Mouse (Mus musculus) adrenal gland, adult (tissue): ENCODE data around the gene Ccl28.
A peak's percentile ranks its signal among the peaks of the same experiment; 100 is the strongest.
"Not testable (repeated sequence)": the region's sequence is repeated elsewhere in the genome, so short reads cannot be mapped to it uniquely, and the experiment has no call there.

Source experiments
- DNase-seq, 2 experiments: peaks; one replicate each; pipeline ENCODE4 v3.0.0; 2022 to 2023; ENCODE audit warnings: low spot score in 1 of 2; ENCODE audit not compliant: inconsistent age in 2 of 2

The Ccl28 gene

DNA sequence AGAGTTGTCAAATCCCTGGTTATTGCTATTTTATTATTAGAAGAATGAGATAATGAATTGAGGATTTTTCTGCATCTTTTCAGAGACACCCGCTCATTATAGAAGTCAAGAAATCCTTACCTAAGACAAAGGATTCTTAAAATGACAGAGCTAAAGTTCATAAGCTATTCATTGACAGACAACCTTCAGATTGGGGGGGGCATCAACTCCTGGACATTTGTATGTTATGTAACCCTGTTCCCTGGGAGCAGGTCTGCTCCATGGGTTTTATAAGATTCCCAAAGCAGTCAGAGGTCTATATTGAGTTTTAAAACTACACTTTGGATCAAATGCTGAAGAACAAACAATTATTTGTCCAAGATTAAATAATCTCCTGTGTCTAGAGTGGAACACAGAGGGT is 22.9 kb downstream of the Ccl28 start:
- DNase-seq = no peak

DNA sequence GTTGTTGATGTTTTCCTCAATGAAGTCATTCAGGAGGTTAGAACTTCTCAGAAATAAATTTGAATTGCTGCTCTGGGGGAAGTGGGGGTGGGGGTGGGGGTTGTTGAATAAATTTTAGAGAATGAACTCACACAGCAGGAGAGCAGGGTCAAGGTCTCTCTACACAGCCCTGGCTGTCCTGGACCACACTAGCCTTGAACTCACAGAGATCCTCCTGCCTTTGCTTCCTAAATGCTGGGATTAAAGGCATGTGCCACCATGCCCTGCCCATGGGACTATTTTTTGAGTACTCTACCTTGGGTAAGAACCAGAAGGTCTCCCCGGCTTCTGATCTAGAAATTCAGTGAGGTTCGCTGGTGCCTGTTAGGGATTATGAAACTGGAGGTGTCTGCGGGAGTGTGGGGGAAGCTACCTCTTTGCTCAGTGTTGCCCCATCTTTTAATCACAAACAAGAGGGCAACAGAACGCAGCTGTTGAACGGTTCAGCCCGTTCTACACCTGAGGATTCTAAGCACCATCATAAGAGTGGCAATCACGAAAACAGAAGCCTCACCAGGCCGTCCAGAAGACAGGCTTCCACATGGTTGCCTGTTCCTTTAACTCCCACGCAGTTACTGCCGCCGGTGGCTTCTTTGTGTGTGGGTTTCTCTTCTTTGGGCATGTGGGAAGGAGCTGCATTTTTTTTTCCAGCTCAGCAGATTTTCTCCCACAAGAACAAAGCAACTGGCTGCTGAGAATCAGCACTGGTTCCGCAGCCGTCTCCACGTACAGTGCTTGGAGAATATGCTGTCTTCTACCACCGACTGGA is 25.5 kb downstream of the Ccl28 start:
- DNase-seq = peak in 1 of 2 experiments; percentile 27

DNA sequence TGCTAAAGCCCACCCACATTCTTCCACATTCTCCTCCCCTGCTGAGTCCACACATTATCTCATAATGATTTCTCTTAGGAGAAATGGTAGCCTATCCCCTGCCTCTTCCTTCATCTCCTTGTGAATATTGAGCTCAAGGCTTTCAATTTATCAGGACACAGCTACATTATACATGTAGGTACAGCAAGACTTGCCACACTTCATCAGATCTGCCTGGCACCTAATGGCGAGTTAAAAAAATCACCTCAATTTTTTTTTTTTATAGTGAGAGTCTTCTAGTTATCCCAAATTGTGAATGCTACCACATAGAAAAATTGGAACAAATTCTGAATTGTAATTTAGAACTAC is 26.1 kb downstream of the Ccl28 start:
- no peak for DNase-seq

DNA sequence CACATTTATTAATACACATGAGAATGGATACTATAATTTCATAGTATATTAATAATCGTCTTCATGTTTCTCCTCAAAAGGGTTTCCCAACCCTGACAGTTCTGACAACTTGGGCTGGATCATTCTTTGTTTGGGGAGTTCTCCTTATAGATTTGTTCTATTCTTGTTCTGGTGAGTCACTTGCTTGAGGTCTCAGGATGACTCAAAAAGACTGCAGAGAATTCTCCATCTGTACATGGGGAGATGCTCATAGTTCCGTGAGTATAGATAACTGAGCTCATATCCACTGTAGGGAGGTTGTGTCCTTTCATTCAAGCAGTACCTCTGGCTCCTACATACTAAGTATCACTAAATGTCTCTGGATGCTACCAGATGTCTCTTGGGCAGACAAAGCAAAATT is 31.1 kb downstream of the Ccl28 start:
- DNase-seq = no peak

DNA sequence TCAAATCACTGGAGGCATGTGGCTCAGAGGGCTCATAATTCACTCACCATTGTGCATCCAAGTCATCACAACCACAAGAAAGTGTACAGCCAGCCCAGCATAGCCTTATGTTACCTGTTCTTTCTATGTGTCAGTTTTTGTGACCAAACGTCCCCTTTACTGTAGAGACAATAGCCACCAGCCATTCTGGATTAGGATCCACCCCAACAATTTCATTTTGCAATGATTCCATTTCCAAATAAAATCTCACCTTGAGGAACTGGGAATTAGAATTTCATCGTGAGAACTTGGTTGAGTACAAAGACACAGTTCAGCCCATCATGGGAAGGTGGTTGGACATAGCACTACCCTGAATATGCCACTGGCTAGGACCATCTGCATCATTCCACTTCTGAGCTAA is 32.6 kb downstream of the Ccl28 start:
- peak in 1 of 2 experiments; percentile 60 for DNase-seq

DNA sequence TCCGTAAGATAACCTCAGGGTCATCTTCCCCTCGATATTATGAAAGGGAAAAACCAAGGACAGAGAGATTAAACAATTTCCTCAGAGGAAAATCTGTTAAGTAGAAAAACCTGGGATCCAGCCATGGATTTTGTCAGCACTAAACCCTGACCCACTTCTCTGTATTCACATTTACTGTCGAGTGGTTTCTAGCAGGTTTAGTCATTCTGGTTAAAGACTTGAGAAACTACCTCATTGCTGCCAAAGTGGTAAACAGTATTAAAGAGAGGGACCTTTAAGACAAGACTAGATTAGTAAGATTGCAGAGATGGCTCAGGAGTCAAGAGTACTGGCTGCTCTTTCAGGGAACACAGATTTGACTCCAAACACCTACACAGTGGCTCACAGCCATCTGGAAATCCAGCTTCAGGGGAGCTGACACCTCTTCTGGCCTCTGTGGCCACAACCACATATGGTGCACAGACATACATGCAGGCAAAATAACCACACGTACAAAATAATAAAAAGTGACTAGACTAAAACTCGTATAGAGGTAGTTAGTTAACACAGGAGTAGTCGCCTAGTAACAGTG is 33.3 kb downstream of the Ccl28 start:
- peak; percentile 30 to 87 for DNase-seq

DNA sequence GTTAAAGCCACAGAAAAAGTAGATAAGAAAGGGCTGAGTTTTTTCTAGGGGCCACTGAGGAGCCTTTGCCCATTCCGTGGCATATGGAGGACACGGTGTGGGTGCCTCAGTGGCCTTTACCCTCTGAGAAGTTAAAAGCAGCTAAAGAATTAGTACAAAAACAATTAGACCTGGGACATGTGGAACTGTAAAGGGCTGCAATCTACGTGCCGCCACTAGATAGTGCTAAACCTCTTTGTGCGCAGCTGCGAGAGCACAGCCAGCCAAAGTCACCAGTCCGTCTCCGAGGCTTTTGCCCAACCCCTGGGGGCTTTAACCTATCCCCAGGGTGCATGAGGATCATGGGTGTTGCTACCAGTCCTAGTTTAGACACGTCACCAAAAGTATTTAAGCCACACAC is 37.8 kb downstream of the Ccl28 start:
- DNase-seq = peak; percentile 29 to 69

GRCm38 (mm10) chr13:119678794-119679193 is 55.2 kb downstream of the Ccl28 start:
- peak in 1 of 2 experiments; percentile 16 for DNase-seq

GRCm38 (mm10) chr13:119679721-119680120 is 56.1 kb downstream of the Ccl28 start:
- DNase-seq = peak in 1 of 2 experiments; percentile 71

DNA sequence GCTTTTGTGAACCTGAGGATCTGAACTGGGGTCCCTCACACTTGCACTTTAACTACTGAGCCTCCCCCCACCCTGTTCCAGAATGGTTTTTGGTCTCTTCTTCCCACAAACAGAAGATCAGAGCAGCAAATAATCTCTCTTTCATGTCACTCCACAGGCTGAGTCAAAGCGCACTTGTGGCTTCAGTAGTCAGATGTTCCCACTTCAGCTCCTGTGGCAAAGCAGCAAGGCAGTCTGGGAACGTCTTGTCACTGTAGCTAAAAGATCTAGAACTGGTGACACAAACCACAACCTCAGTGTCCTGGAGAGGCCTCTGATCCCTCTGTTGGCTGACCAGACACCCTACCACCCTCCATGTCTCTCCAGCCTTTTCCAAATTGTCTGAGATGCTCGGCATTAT is 57.5 kb downstream of the Ccl28 start:
- peak in 1 of 2 experiments; percentile 30 for DNase-seq

DNA sequence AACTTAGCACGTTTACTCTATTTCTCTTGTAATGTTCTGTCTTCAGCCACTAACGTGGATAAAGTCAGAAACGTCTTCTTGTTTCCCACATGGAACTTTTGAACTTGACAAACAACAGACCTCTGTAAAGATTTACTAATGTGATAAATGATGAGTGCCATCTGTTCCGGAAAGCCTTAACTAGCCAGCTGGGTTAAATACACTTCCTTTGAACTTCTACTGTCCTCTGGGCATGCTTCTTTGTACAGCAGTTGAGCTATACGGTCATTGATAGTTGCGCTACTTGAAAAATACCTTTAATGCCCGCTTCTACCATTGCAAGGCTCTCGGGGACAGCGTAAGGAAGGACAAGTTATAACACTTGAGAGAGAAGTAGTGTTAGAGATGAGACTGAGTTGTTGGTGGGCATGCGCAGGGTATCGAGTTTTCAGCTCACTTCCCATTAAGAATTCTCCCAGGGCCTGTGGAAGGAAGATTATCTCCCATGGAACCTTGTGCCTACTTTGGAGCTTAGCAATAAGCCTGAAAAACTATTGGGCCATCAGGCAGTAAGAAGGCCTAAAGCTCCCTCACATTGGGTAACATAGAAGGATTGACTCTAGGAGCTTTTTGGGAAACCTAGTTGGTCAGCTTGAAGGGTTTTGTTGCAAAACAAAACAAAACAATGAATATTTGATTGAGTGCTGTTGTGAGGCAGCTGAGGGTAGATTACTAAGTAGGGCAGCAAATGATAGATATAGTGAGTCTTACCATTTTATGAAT is 61.0 kb downstream of the Ccl28 start:
- DNase-seq = no peak

- DNase-seq = no peak
Measured at GRCm38 (mm10) chr13:119689709-119690038, 66.1 kb downstream of the Ccl28 start.

GRCm38 (mm10) chr13:119690039-119690728 is 66.6 kb downstream of the Ccl28 start, which contains the start of gene Hmgcs1:
Gene Hmgcs1 (plus strand): TSS chr13:119690379.
- DNase-seq = peak; percentile 99 to 100

DNA sequence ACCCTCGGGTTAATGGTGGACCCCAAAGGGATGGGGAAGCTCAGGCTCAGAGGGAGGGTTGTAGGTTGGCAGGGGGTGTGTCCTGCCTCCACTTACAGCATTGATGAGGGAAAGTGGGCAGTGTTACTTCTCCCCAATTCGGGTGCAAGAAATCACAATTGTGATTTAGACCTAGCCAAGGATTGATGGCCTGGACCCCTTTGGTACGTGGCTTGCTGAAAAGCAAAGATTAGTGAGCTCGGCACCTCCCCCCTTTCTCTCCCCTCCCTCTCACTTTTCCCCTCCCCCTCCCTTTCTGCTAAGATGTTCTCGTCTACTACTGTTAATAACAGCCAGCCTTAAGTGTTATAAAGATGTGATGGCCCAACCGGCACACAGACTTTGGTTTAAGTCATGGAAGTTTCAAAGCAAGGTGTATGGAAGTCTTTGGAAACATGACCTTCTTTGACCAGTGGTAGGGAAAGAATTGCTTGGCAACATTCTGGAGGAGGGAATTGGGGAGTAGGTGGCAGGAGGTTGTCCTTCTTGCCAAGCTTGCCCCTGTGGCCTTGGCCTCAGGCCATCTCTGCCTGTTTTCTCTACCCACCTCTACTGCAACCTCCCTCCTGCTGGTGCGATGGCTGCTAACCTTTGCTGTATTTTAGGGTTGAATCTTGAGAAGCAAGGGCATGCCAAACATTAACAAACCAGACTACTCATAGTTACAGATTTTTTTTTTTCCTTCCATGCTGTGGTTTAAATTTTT is 67.4 kb downstream of the Ccl28 start:
- DNase-seq = peak; percentile 62 to 81

DNA sequence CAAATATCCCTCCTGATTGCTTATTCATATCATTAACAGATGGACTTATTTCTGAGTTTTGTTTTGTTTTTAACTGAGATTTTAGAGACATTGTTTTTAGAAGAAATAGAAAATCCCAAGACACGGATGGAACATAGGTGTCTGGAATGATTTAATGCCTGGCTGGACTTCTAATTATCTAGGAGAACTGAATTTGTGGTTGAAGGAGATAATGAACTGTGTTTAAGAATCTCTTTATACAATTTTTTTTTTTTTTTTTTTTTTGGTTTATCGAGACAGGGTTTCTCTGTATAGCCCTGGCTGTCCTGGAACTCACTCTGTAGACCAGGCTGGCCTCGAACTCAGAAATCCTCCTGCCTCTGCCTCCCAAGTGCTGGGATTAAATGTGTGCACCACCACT is 68.3 kb downstream of the Ccl28 start:
- not testable (repeated sequence) for DNase-seq

GRCm38 (mm10) chr13:119695676-119696075 is 72.1 kb downstream of the Ccl28 start:
- DNase-seq = no peak

DNA sequence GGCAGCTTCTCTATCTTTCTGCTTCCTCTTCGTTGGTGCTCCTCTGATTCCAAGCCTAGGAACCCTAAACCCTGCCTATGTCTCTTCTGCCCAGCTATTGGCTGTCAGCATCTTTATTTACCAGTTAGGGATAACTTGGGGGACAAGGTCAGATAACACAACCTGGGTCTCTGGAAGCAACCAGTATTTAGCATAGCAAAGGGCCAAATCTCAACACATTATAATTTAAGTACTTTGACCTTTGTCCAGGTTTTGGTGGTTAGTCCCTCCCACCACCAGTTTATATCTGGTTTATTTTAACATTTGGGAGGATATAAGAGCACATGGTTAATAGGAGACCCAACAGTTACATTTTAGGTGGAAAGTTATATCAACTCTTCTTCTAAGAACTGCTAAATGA is 72.9 kb downstream of the Ccl28 start:
- DNase-seq = no peak

DNA sequence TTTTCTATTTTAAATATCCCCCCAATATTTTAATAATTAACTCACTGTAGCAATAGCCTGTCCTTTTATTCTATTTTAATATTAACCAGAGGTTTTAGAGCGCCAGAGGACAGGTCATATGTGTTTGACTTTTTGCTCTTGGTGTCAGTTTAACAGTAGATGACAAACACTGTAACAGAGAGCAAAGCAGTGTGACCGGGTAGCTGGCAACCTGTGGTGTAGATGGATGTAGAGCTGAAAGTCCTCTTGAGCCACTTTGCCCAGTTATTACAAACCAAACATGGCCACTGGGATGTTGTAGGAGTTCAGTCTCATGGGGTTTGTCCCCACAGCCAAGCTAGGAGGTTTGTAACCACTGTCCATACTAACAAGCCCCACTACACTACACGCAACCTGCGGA is 74.8 kb downstream of the Ccl28 start:
- peak in 1 of 2 experiments; percentile 56 for DNase-seq
